ENCODE assay signal across 9 mouse cellular contexts in the genomic region with DNA sequence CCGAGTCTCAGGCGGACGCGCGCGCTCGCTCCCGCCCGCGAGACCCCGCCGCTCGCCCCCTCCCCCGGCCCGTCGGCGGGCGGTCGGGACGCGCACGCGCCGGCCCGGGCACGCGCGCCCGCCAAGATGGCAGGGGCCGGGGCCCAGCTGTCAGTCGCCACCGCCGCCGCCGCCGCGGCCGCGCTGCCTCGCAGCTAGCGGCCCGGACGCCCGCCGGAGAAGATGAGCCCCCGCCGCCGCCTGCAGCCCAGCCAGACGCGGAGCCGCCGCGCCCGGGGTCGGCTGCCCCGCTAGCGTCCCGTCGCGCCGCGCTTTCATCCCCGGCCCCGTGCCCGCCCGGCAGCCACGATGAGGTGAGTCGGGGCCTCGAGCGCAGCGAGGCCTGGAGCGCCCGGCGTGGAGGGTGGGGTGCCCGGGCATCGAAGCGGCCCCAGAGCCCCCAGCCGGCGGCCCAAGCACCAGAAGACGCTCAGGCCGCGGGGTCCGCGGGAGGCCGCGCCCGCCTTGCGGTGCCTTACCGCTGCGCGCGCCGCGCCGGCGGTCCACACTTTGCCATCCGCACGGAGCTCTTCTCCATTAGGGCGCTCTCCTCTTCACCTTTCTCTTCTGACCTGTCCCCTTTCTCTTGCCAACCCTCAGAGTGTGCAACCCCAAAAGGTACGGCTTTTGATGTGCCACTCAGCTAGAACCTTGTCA. TPM values are rescaled to one million over a fixed set of nuclear protein-coding genes. Genes with fewer than 3 reads are reported as not detected.
DNase-seq lines count a peak whose midpoint lies in the region; ATAC-seq and TF ChIP-seq lines count a peak whose summit lies in the region.
"Had no signal": no experiment of that assay in that cellular context is flagged by ENCODE, and none has a peak within 500 bp of the region (broad histone marks: within the 10 kb centered on the region; RNA-seq: fewer than 3 reads in every experiment).

No protein-coding gene starts in this region.

- H3K9me3 ChIP-seq in E14TG2a.4 (ENCODE audit: low read length): no peaks in the 10 kb centered on the region
- H3K9me3 ChIP-seq in heart, embryonic 15.5 days (replicated peaks): no peaks in the 10 kb centered on the region

- H3K27ac ChIP-seq in cerebellum, adult 2 months (ENCODE audit: insufficient read depth, low read length): peak overlapping the region; percentile 80; the same call in 1 of the 2 replicates
- H3K27ac ChIP-seq in heart, embryonic 15.5 days: peak overlapping the region; percentile 86
- H3K27ac ChIP-seq in liver, adult 2 months (replicated peaks; ENCODE audit: insufficient read depth, low read depth, low read length): no peak overlapping the region
- peak overlapping the region; percentile 89 for H3K27ac ChIP-seq in olfactory bulb, adult 2 months (ENCODE audit: insufficient read depth, low read depth, low read length)
- H3K27ac ChIP-seq: macrophage had no signal

- peak; percentile 34 for DNase-seq in kidney, adult 18-20 months
- DNase-seq in kidney, adult 9 months: no peak
- peak; percentile 59 to 74 for DNase-seq in cerebellum, adult 2 months
- DNase-seq in liver, adult 2 months (ENCODE audit: extremely low read depth, low read depth, low spot score): no peak
- no peak for DNase-seq in c-Kit-positive CD71-positive TER-119-positive erythroid progenitor cells, embryonic 14.5 days (ENCODE audit: low spot score)

- H3K36me3 ChIP-seq in E14TG2a.4 (ENCODE audit: insufficient read depth, low read length): no peaks in the 10 kb centered on the region
- H3K36me3 ChIP-seq in heart, embryonic 15.5 days: no peaks in the 10 kb centered on the region
- H3K36me3 ChIP-seq in liver, adult 2 months (ENCODE audit: control insufficient read depth, insufficient read depth, low read length): no peaks in the 10 kb centered on the region

- TF ChIP-seq POLR2A in cerebellum, adult 2 months (IDR thresholded peaks at IDR 0.05; ENCODE audit: borderline replicate concordance, insufficient read depth, low read length): no peak
- TF ChIP-seq POLR2A in liver, adult 2 months (IDR thresholded peaks at IDR 0.05; ENCODE audit: extremely low read depth, insufficient read depth, low read length): no peak
- no peak for TF ChIP-seq POLR2A in olfactory bulb, adult 2 months (IDR thresholded peaks at IDR 0.05; ENCODE audit: insufficient read depth, low read depth, low read length)

- no peak for TF ChIP-seq CTCF in E14TG2a.4 (conservative IDR thresholded peaks at IDR 0.05; ENCODE audit: low read length)
- no peak for TF ChIP-seq CTCF in cerebellum, adult 2 months (IDR thresholded peaks at IDR 0.05; ENCODE audit: borderline replicate concordance, insufficient read depth, low read depth, low read length)
- TF ChIP-seq CTCF in liver, adult 2 months (IDR thresholded peaks at IDR 0.05; ENCODE audit: low read depth, low read length): no peak
- no peak; the same call in 1 of the 2 replicates for TF ChIP-seq CTCF in olfactory bulb, adult 2 months (IDR thresholded peaks at IDR 0.05; ENCODE audit: insufficient read depth, low read depth, low read length)

- no peaks in the 10 kb centered on the region for H3K79me2 ChIP-seq in liver, adult 2 months (ENCODE audit: control insufficient read depth, insufficient read depth, low read length)

- WGBS in cerebellum, adult 2 months: under 1% methylated on average over 93 of the region's 100 CpGs
- WGBS in heart, embryonic 15.5 days: under 1% methylated on average over 81 of the region's 100 CpGs
- WGBS in liver, adult 2 months: 3% methylated on average over 63 of the region's 100 CpGs
- 1% methylated on average over 100 of the region's 100 CpGs for WGBS in olfactory bulb, adult 2 months

- peaks cover 30% of the 10 kb centered on the region for H3K27me3 ChIP-seq in E14TG2a.4 (ENCODE audit: insufficient read depth, low read length)
- no peaks in the 10 kb centered on the region for H3K27me3 ChIP-seq in cerebellum, adult 2 months (ENCODE audit: control insufficient read depth, insufficient read depth, low read length)
- no peaks in the 10 kb centered on the region for H3K27me3 ChIP-seq in heart, embryonic 15.5 days
- H3K27me3 ChIP-seq in liver, adult 2 months (ENCODE audit: control insufficient read depth, insufficient read depth, low read length): peaks cover 24% of the 10 kb centered on the region

- H3K4me3 ChIP-seq in E14TG2a.4 (replicated peaks; ENCODE audit: low read length): peak overlapping the region; percentile 89
- H3K4me3 ChIP-seq in cerebellum, adult 2 months (replicated peaks; ENCODE audit: insufficient read depth, low read depth, low read length): peak overlapping the region; percentile 69
- peak overlapping the region; percentile 98 for H3K4me3 ChIP-seq in heart, embryonic 15.5 days
- peak overlapping the region; percentile 53 for H3K4me3 ChIP-seq in liver, adult 2 months (ENCODE audit: insufficient read depth, low read depth, low read length)
- H3K4me3 ChIP-seq in olfactory bulb, adult 2 months (ENCODE audit: insufficient read depth, low read depth, low read length): peak overlapping the region; percentile 95

- peak overlapping the region; percentile 94 for H3K9ac ChIP-seq in heart, embryonic 15.5 days
- H3K9ac ChIP-seq in liver, adult 2 months (ENCODE audit: low read depth, low read length): peak overlapping the region; percentile 66

- peaks cover 39% of the 10 kb centered on the region for H3K4me1 ChIP-seq in E14TG2a.4 (replicated peaks; ENCODE audit: low read depth, low read length)
- peaks cover 3% of the 10 kb centered on the region; the same call in 1 of the 2 replicates for H3K4me1 ChIP-seq in cerebellum, adult 2 months (ENCODE audit: control insufficient read depth, insufficient read depth, low read length)
- H3K4me1 ChIP-seq in heart, embryonic 15.5 days (replicated peaks): peaks cover 26% of the 10 kb centered on the region
- no peaks in the 10 kb centered on the region for H3K4me1 ChIP-seq in liver, adult 2 months (ENCODE audit: control insufficient read depth, insufficient read depth, low read length)
- peaks cover 17% of the 10 kb centered on the region for H3K4me1 ChIP-seq in olfactory bulb, adult 2 months (ENCODE audit: control insufficient read depth, insufficient read depth, low read length)

- H3K4me2 ChIP-seq in heart, embryonic 15.5 days: peak overlapping the region; percentile 82

- ATAC-seq in heart, embryonic 15.5 days (replicated peaks; ENCODE audit: insufficient number of reproducible peaks, insufficient read depth, low FRiP score, low read depth): peak; percentile 74

RNA-seq across cellular contexts. Expression of gene Evl, which starts 0.5 kb away (rescaled TPM):
- 110 and 118 TPM in 2 replicates for polyA plus RNA-seq in cerebellum, adult 2 months (2012; rRNA removed)
- polyA plus RNA-seq in heart, embryonic 15.5 days (2015; fragmentation: Nextera tagmentation; extraction: Ambion mirVana): 33.8 and 43.2 TPM in 2 replicates
- total RNA-seq in liver, adult 2 months (2014; rRNA removed): 5.3 and 6.1 TPM in 2 replicates
- polyA plus RNA-seq in liver, adult 2 months (2012; rRNA removed): 6.0 and 6.9 TPM in 2 replicates
- polyA plus RNA-seq in olfactory bulb, adult 2 months (2012; ENCODE audit: insufficient read depth, insufficient read length, low replicate concordance, missing spikeins): not detected in 2 replicates

Comparison
In these comparisons a context has a peak if more than half of its experiments do, and no peak if none do; other contexts are left out.
1. DNase-seq: peak in kidney, adult 18-20 months (single experiment) and cerebellum, adult 2 months (2 of 2); none in kidney, adult 9 months (single experiment), liver, adult 2 months (single experiment) and c-Kit-positive CD71-positive TER-119-positive erythroid progenitor cells, embryonic 14.5 days (single experiment).
2. Peak in every context shown above with its lines, with median percentiles within 50 percentile points of each other: H3K4me3 ChIP-seq.